Mouse (Mus musculus) neural tube, embryonic 13.5 days (tissue): ENCODE data around the gene Mrtfa. TPM values are rescaled to one million over a fixed set of nuclear protein-coding genes. Genes with fewer than 3 reads are reported as not detected.

Experiments used
- ATAC-seq: fragments of 200-750 bp; cut with Nextera tagmentation; 2 replicates; pipeline ENCODE4 v1.8.0; 2017; ENCODE audit warnings: low read depth, mild to moderate bottlenecking, moderate TSS enrichment, moderate library complexity
- H3K27ac ChIP-seq: fragments of 300-500 bp; sonication (generic); replicated peaks from 2 replicates; pipeline ENCODE4 v1.5.1; 2015; ENCODE audit warnings: moderate library complexity, mild to moderate bottlenecking, inconsistent platforms
- H3K27me3 ChIP-seq: fragments of 300-500 bp; sonication (generic); 2 replicates; pipeline ENCODE4 v1.6.1; 2015; ENCODE audit warnings: mild to moderate bottlenecking, inconsistent platforms
- H3K36me3 ChIP-seq: fragments of 300-500 bp; sonication (generic); 2 replicates; pipeline ENCODE4 v1.6.1; 2015; ENCODE audit warnings: mild to moderate bottlenecking, inconsistent platforms
- H3K4me1 ChIP-seq: fragments of 300-500 bp; sonication (generic); replicated peaks from 2 replicates; pipeline ENCODE4 v1.6.1; 2015; ENCODE audit warnings: inconsistent platforms
- H3K4me2 ChIP-seq: fragments of 300-500 bp; sonication (generic); 2 replicates; pipeline ENCODE4 v1.6.1; 2015; ENCODE audit warnings: inconsistent platforms, mild to moderate bottlenecking, moderate library complexity
- H3K4me3 ChIP-seq: fragments of 300-500 bp; sonication (generic); 2 replicates; pipeline ENCODE4 v1.5.1; 2015; ENCODE audit warnings: mild to moderate bottlenecking, inconsistent platforms
- H3K9ac ChIP-seq: fragments of 300-500 bp; sonication (generic); 2 replicates; pipeline ENCODE4 v1.6.1; 2015; ENCODE audit warnings: moderate library complexity, mild to moderate bottlenecking, inconsistent platforms
- H3K9me3 ChIP-seq: fragments of 300-500 bp; sonication (generic); 2 replicates; pipeline ENCODE4 v1.6.1; 2016; ENCODE audit warnings: inconsistent platforms
- WGBS: fragments of 180-500 bp; shearing (Covaris S2); methylation state at CpG from one replicate; pipeline ENCODE4 v1.1.7; 2015; 5-methylcytosine and 5-hydroxymethylcytosine counted together
- polyA plus RNA-seq: library from polyadenylated mRNA; unstranded; fragments of >200 nt; fragmentation: Nextera tagmentation; extraction: Ambion mirVana; gene quantifications from 2 replicates; pipeline ENCODE4 v1.2.1, GENCODE M21; 2015

Mrtfa gene
- polyA plus RNA-seq, 1 experiment from 2014 or later: 27.1 TPM

- Histone ChIP-seq H3K4me2 (no peak overlapping the region), H3K27me3 (no peaks in the 10 kb centered on the region), H3K4me3 (no peak overlapping the region), H3K9me3 (no peaks in the 10 kb centered on the region), H3K9ac (no peak overlapping the region), H3K27ac (0 out of 2 replicates have a peak overlapping the region, but pooled peaks have one; percentile 33), H3K36me3 (no peaks in the 10 kb centered on the region), H3K4me1 (peaks cover 15% of the 10 kb centered on the region; the same call in 1 of the 2 replicates)
- ATAC-seq: no peak
- 44% methylated on average over 6 of the region's 6 CpGs for WGBS
These were observed 53.3 kb downstream of the Mrtfa start for GRCm38 (mm10) chr15:81137298-81137697.

- H3K9me3 ChIP-seq: no peaks in the 10 kb centered on the region
- no peak overlapping the region for H3K9ac ChIP-seq
- 94% methylated on average over 2 of the region's 2 CpGs for WGBS
- peaks cover 11% of the 10 kb centered on the region; the same call in 1 of the 2 replicates for H3K4me1 ChIP-seq
- no peak overlapping the region for H3K27ac ChIP-seq
- no peak overlapping the region for H3K4me3 ChIP-seq
- no peak for ATAC-seq
- no peaks in the 10 kb centered on the region for H3K27me3 ChIP-seq
- H3K4me2 ChIP-seq: no peak overlapping the region
- no peaks in the 10 kb centered on the region for H3K36me3 ChIP-seq
These were observed 56.8 kb downstream of the Mrtfa start for GRCm38 (mm10) chr15:81133781-81134180.

- H3K27me3 ChIP-seq: no peaks in the 10 kb centered on the region
- peaks cover 4% of the 10 kb centered on the region; the same call in 1 of the 2 replicates for H3K4me1 ChIP-seq
- no peak overlapping the region for H3K9ac ChIP-seq
- no peak for ATAC-seq
- no peaks in the 10 kb centered on the region for H3K36me3 ChIP-seq
- 93% methylated on average over 5 of the region's 5 CpGs for WGBS
- no peak overlapping the region for H3K4me2 ChIP-seq
- H3K27ac ChIP-seq: no peak overlapping the region
- no peak overlapping the region for H3K4me3 ChIP-seq
- no peaks in the 10 kb centered on the region for H3K9me3 ChIP-seq
These were observed 59.4 kb downstream of the Mrtfa start for GRCm38 (mm10) chr15:81131152-81131551.

GRCm38 (mm10) chr15:81129970-81130369, 60.6 kb downstream of the Mrtfa start:
- Histone ChIP-seq H3K9ac (no peak overlapping the region), H3K4me3 (no peak overlapping the region), H3K27ac (no peak overlapping the region), H3K4me1 (no peaks in the 10 kb centered on the region), H3K36me3 (no peaks in the 10 kb centered on the region), H3K9me3 (no peaks in the 10 kb centered on the region), H3K27me3 (no peaks in the 10 kb centered on the region), H3K4me2 (no peak overlapping the region)
- WGBS: 88% methylated on average over 8 of the region's 8 CpGs
- ATAC-seq: no peak

GRCm38 (mm10) chr15:81128155-81128838, 62.3 kb downstream of the Mrtfa start:
- Histone ChIP-seq H3K36me3 (no peaks in the 10 kb centered on the region), H3K4me2 (no peak overlapping the region), H3K4me3 (no peak overlapping the region), H3K9ac (no peak overlapping the region), H3K4me1 (peaks cover under 1% of the 10 kb centered on the region; the same call in 1 of the 2 replicates), H3K9me3 (no peaks in the 10 kb centered on the region), H3K27ac (no peak overlapping the region), H3K27me3 (no peaks in the 10 kb centered on the region)
- no peak for ATAC-seq
- WGBS: 76% methylated on average over 5 of the region's 5 CpGs

GRCm38 (mm10) chr15:81124282-81124681, 66.3 kb downstream of the Mrtfa start:
- no peaks in the 10 kb centered on the region for H3K9me3 ChIP-seq
- H3K27me3 ChIP-seq: no peaks in the 10 kb centered on the region
- H3K36me3 ChIP-seq: no peaks in the 10 kb centered on the region
- 93% methylated on average over 2 of the region's 2 CpGs for WGBS
- no peak overlapping the region for H3K9ac ChIP-seq
- H3K27ac ChIP-seq: no peak overlapping the region
- H3K4me1 ChIP-seq: peaks cover 23% of the 10 kb centered on the region
- no peak for ATAC-seq
- H3K4me3 ChIP-seq: no peak overlapping the region
- H3K4me2 ChIP-seq: no peak overlapping the region

GRCm38 (mm10) chr15:81123122-81123521, 67.4 kb downstream of the Mrtfa start:
- H3K9ac ChIP-seq: no peak overlapping the region
- 78% methylated on average over 5 of the region's 5 CpGs for WGBS

GRCm38 (mm10) chr15:81122535-81122934, 68.0 kb downstream of the Mrtfa start:
- Histone ChIP-seq H3K4me2 (no peak overlapping the region), H3K36me3 (no peaks in the 10 kb centered on the region), H3K9me3 (no peaks in the 10 kb centered on the region), H3K27me3 (no peaks in the 10 kb centered on the region), H3K27ac (no peak overlapping the region), H3K9ac (no peak overlapping the region), H3K4me1 (peaks cover 23% of the 10 kb centered on the region), H3K4me3 (no peak overlapping the region)
- WGBS: 19% methylated on average over 4 of the region's 4 CpGs
- no peak for ATAC-seq

More at GRCm38 (mm10) chr15:81123122-81123521, 67.4 kb downstream of the Mrtfa start:
- Histone ChIP-seq H3K36me3 (no peaks in the 10 kb centered on the region), H3K9me3 (no peaks in the 10 kb centered on the region), H3K4me2 (no peak overlapping the region), H3K27ac (no peak overlapping the region), H3K4me3 (no peak overlapping the region), H3K4me1 (peaks cover 23% of the 10 kb centered on the region), H3K27me3 (no peaks in the 10 kb centered on the region)
- no peak for ATAC-seq

- Histone ChIP-seq H3K9ac (no peak overlapping the region), H3K4me3 (no peak overlapping the region), H3K36me3 (no peaks in the 10 kb centered on the region), H3K4me2 (no peak overlapping the region), H3K27me3 (no peaks in the 10 kb centered on the region), H3K27ac (0 out of 2 replicates have a peak overlapping the region, but pooled peaks have one; percentile 43), H3K4me1 (peaks cover 23% of the 10 kb centered on the region), H3K9me3 (no peaks in the 10 kb centered on the region)
- 65% methylated on average over 2 of the region's 2 CpGs for WGBS
- no peak for ATAC-seq
These were observed 68.5 kb downstream of the Mrtfa start for GRCm38 (mm10) chr15:81122078-81122477.

- Histone ChIP-seq H3K27ac (no peak overlapping the region), H3K4me2 (no peak overlapping the region), H3K36me3 (no peaks in the 10 kb centered on the region), H3K27me3 (no peaks in the 10 kb centered on the region), H3K9me3 (no peaks in the 10 kb centered on the region), H3K4me3 (no peak overlapping the region), H3K4me1 (peaks cover 23% of the 10 kb centered on the region), H3K9ac (no peak overlapping the region)
- ATAC-seq: no peak
- 75% methylated on average over 7 of the region's 7 CpGs for WGBS
These were observed 69.6 kb downstream of the Mrtfa start for GRCm38 (mm10) chr15:81120946-81121345.

GRCm38 (mm10) chr15:81120140-81120539, 70.4 kb downstream of the Mrtfa start:
- 70% methylated on average over 6 of the region's 6 CpGs for WGBS

GRCm38 (mm10) chr15:81118226-81118625, 72.3 kb downstream of the Mrtfa start:
- Histone ChIP-seq H3K27ac (no peak overlapping the region), H3K4me2 (no peak overlapping the region), H3K4me3 (no peak overlapping the region), H3K4me1 (peaks cover 22% of the 10 kb centered on the region), H3K27me3 (no peaks in the 10 kb centered on the region), H3K9ac (no peak overlapping the region), H3K36me3 (no peaks in the 10 kb centered on the region), H3K9me3 (no peaks in the 10 kb centered on the region)
- no peak for ATAC-seq
- WGBS: 88% methylated on average over 4 of the region's 4 CpGs

More at GRCm38 (mm10) chr15:81120140-81120539, 70.4 kb downstream of the Mrtfa start:
- H3K9me3 ChIP-seq: no peaks in the 10 kb centered on the region
- no peak overlapping the region for H3K9ac ChIP-seq
- H3K4me2 ChIP-seq: no peak overlapping the region
- no peak for ATAC-seq
- no peak overlapping the region for H3K4me3 ChIP-seq
- H3K36me3 ChIP-seq: no peaks in the 10 kb centered on the region
- no peak overlapping the region for H3K27ac ChIP-seq
- H3K27me3 ChIP-seq: no peaks in the 10 kb centered on the region
- peaks cover 23% of the 10 kb centered on the region for H3K4me1 ChIP-seq

GRCm38 (mm10) chr15:81112589-81112988, 78.0 kb downstream of the Mrtfa start:
- H3K9me3 ChIP-seq: no peaks in the 10 kb centered on the region
- no peak overlapping the region for H3K9ac ChIP-seq
- no peaks in the 10 kb centered on the region for H3K36me3 ChIP-seq
- WGBS: 79% methylated on average over 6 of the region's 6 CpGs
- H3K4me3 ChIP-seq: no peak overlapping the region
- ATAC-seq: no peak
- no peaks in the 10 kb centered on the region for H3K27me3 ChIP-seq
- no peaks in the 10 kb centered on the region for H3K4me1 ChIP-seq
- no peak overlapping the region for H3K27ac ChIP-seq
- H3K4me2 ChIP-seq: no peak overlapping the region
